Mouse (Mus musculus) kidney, adult 11 months (tissue): ENCODE measurements around the gene Apobec3.
A peak's percentile ranks its signal among the peaks of the same experiment; 100 is the strongest.
"Not testable (repeated sequence)": the region's sequence is repeated elsewhere in the genome, so short reads cannot be mapped to it uniquely, and the experiment has no call there.

ENCODE experiments used
- DNase-seq: peaks from one replicate; pipeline ENCODE4 v3.0.0; 2022

The Apobec3 gene

GRCm38 (mm10) chr15:79928316-79928715 is 36.9 kb downstream of the Apobec3 start:
- DNase-seq, result no peak

GRCm38 (mm10) chr15:79928736-79929135 is 37.3 kb downstream of the Apobec3 start:
- DNase-seq, result no peak

GRCm38 (mm10) chr15:79929734-79930133 is 38.3 kb downstream of the Apobec3 start:
- DNase-seq, result no peak

- peak; percentile 61 for DNase-seq
Observed at GRCm38 (mm10) chr15:79931496-79932141, 40.2 kb downstream of the Apobec3 start.

- DNase-seq, result peak; percentile 94
Observed at GRCm38 (mm10) chr15:79932323-79932987, 41.0 kb downstream of the Apobec3 start.

GRCm38 (mm10) chr15:79933052-79933669 is 41.7 kb downstream of the Apobec3 start:
- no peak for DNase-seq

- DNase-seq, result no peak
Observed at GRCm38 (mm10) chr15:79933670-79934514, 42.4 kb downstream of the Apobec3 start.

- no peak for DNase-seq
Observed at GRCm38 (mm10) chr15:79934776-79935175, 43.3 kb downstream of the Apobec3 start.

GRCm38 (mm10) chr15:79935654-79936373 is 44.4 kb downstream of the Apobec3 start:
- DNase-seq, result no peak

- no peak for DNase-seq
Observed at GRCm38 (mm10) chr15:79936374-79936751, 44.9 kb downstream of the Apobec3 start.

- DNase-seq, result no peak
Observed at GRCm38 (mm10) chr15:79939020-79939419, 47.6 kb downstream of the Apobec3 start.

GRCm38 (mm10) chr15:79939501-79939900 is 48.0 kb downstream of the Apobec3 start:
- not testable (repeated sequence) for DNase-seq

- DNase-seq, result no peak
Observed at GRCm38 (mm10) chr15:79939913-79940312, 48.5 kb downstream of the Apobec3 start.

- no peak for DNase-seq
Observed at GRCm38 (mm10) chr15:79940932-79941331, 49.5 kb downstream of the Apobec3 start.

GRCm38 (mm10) chr15:79942541-79942940 is 51.1 kb downstream of the Apobec3 start:
- DNase-seq, result no peak

GRCm38 (mm10) chr15:79943584-79943983 is 52.1 kb downstream of the Apobec3 start:
- DNase-seq, result no peak

- DNase-seq, result no peak
Observed at GRCm38 (mm10) chr15:79944948-79945347, 53.5 kb downstream of the Apobec3 start.

- peak; percentile 87 for DNase-seq
Observed at GRCm38 (mm10) chr15:79946022-79946421, 54.6 kb downstream of the Apobec3 start.

- no peak for DNase-seq
Observed at GRCm38 (mm10) chr15:79946790-79947189, 55.3 kb downstream of the Apobec3 start.

GRCm38 (mm10) chr15:79947681-79948080 is 56.2 kb downstream of the Apobec3 start:
- no peak for DNase-seq

GRCm38 (mm10) chr15:79950250-79951025 is 59.0 kb downstream of the Apobec3 start:
- peak; percentile 79 for DNase-seq

GRCm38 (mm10) chr15:79951226-79951625 is 59.8 kb downstream of the Apobec3 start:
- no peak for DNase-seq
